Mouse (Mus musculus) retina, postnatal 7 days (tissue): ENCODE measurements around the gene Mbnl1.
"Not testable (repeated sequence)": the region's sequence is repeated elsewhere in the genome, so short reads cannot be mapped to it uniquely, and the experiment has no call there.

Experiments
- DNase-seq: peaks from one replicate; pipeline ENCODE4 v3.0.0-alpha.2; 2012; ENCODE audit warnings: low read depth, low spot score

Gene Mbnl1

GRCm38 (mm10) chr3:60472681-60473177, at the start of gene Mbnl1:
Gene Mbnl1, plus strand, starts transcription at chr3:60472830.
- no peak for DNase-seq

GRCm38 (mm10) chr3:60424148-60424547, 48.5 kb upstream of the Mbnl1 start:
- no peak for DNase-seq

DNA sequence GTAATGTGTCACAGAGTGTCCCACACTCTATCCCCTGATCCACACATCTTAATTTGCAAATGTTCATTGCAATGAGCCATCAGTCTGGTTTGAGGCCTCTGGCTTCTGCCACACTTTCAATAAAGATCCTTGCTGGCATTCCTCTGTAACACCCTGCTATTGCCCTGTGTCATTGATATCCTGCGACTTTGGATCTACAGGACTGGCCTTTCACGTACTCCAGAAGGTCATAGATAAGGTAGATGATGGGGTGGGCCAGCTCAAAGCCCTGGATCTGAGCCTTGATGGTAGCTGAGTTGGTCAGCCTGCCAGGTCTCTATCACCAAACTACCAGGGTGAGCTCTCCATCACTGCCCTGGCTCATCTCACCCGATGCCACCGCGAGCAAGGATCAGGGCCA, 43.6 kb upstream of the Mbnl1 start:
- no peak for DNase-seq

GRCm38 (mm10) chr3:60437254-60437653, 35.4 kb upstream of the Mbnl1 start:
- DNase-seq: no peak

GRCm38 (mm10) chr3:60437678-60438232, 34.9 kb upstream of the Mbnl1 start:
- no peak for DNase-seq

DNA sequence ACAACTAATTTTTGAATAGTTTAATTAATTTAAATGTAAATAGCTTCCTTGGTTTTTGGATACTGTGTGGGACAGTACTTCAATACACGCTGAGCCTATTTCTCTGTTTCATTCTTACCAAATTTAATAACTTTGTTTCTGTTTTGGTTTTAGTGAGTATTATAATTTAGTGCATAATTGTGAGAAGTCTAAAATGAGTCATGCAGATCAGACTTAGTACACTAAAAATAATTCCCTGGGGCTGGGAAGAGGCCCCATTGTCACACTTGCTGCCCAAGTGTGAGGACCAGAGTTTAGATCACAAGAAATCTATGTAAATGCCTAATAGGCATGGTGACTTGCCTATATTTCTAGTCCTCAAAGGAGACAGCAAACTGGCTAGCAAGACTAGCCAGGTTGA, 33.9 kb upstream of the Mbnl1 start:
- DNase-seq: no peak

DNA sequence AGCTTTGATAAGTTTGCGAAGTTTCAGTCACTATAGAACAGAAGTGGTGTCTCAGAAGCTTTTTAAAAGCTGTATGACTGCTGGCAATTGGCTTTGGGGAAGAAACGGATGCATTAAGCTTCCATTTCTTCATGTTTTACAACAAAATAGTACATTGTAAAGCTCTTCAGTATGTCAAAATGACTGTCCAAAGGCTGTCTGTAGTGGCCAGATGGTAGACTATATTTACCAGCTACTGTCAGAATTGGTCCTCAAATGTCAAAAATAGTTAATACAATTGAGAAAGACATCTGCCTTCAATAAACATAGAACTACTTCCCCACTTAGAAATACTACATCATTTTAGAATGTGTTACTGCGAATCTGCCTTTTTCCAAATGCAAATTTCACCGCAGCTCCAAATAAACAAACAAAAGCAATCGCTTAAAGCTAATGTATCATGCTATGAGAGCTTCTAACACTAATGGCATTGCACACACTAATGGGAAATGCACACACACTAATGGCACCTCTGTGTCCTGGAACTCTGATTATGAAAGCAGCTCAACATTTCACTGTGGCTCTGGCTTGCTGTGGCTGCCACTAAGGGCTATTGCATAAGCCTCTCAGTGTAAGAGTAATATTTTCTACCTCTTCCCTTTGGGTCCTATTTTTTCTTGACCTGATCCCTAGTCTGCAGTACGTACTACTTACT, 10.7 kb upstream of the Mbnl1 start:
- no peak for DNase-seq

GRCm38 (mm10) chr3:60468667-60469066, 4.0 kb upstream of the Mbnl1 start:
- not testable (repeated sequence) for DNase-seq

DNA sequence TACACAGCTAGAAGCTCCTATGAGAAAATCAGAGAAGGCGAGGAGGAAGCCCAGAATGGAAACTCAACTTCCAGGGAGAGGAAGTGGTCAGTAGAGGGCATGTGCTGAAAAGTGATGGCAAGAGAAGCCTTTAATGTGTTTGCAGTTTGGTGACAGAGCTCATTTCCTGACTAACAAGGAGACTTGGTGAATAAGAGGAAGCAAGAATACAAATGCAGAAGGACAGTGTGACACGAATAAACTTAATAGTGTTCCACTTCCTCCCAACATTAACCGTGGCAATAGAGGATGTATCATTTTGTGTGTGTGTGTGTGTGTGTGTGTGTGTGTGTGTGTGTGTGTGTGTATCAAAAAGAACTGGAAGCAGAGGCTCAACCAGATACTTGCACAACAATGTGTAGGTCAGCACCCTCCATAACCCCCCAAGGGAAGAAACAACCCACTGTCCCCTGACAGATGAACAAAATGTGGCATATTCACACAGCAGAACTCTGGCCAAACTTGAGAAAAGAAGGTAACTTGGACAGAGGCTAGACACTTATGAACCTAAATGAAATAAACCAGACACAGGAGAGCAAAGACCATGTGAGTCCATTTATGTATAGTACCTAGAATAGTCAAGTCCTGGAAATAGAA, 3.3 kb upstream of the Mbnl1 start:
- not testable (repeated sequence) for DNase-seq

DNA sequence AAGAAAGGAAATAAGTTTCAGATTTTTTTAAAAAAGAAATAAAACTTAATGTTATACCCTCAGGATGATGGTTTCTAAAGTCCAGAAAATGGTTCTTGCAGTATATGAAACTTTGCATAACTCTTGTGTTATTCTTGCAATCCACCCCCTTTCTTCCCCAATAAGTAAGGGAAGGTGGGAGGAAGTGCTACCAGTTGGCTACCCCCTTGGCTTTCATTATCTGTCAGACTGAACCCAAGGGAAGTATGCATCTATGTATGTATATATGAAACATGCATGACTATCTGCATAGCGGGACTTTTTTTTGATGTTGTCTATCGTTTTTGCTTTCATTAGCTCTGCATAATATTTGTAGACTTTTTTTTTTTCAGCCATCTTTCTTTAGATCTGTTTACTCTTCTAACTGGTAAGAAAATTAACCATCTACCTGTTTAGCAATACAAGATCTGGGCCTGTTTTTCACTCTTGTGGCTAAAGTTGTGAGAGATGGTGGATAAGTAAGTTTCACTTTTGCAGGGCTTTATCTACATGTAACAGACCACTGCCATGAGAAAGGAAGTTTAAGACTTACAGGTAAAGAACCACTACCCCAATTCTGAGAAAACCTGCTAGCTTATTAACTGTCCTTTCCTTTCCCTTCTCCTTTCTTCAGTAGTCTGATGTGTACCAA, 484 bp upstream of the Mbnl1 start:
- DNase-seq: no peak

DNA sequence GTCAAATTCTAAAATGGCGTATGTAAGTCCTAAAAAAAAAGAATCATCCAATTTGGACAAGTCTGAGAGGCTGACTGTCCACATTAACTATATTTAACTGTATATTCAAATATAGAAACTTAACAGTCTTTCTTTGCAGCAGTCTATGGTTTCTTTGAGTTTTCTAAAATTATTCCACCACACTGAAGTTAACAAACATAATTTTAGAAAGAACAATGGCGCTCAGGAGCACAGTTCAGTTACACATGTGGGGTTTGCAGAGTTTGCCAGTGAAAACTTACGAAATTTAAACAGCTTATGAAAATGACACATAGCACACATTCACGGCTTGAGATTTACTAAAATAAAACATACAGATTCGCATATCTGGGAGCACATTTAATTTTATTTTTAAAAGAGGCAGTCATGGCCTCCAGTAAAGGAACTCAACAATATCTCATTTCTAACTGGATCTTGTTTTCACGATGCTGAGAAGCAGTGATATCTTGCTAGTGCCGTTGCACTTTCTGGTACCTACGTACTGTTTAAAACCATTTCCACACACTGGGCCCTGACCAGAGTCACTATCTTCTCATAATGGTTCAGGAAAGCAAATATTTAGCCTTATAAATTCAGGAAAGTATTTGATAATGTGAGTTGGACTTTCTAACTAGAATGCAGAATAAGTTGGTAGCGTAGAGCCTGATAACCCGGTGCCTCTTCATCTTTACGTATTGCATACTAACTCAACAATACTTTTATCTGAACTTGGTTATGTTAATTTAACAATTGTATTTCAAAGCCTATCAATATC, 1.4 kb downstream of the Mbnl1 start:
- DNase-seq: no peak

DNA sequence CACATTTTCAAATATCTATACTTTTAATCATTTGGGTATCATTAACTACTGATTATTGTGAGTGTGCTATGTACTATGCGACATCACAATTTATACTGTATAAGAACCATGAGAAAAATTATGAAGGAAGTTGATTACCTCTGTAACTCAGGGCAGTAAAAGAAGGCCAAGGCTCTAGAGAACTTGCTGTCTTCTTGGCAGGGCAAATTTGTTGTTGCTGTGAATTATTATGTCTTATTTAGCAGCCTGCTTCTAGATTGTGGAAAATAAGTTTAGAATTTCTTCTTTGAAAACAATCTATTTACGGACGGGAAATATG, 2.0 kb downstream of the Mbnl1 start:
- no peak for DNase-seq

DNA sequence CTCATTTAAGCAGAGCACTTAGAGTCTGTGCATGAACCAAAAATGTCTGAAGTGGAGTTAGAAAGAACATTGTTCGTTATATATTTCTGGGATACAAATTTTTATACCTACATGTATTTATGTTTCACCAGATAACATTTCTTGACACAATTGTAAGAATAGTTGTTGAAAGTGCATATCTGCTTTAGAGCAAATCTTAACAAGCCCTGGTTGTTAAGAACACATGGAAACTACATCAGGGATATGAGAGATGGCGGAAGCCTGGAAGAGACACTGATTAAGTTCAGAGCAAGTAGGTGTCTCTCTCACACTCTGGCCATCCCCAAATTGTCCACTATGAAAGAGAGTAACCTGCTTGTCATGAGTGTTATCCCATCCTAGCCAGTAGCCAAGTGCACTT, 2.4 kb downstream of the Mbnl1 start:
- DNase-seq: no peak

- no peak for DNase-seq
Observed at GRCm38 (mm10) chr3:60476751-60477255, 4.2 kb downstream of the Mbnl1 start.

- no peak for DNase-seq
Observed at GRCm38 (mm10) chr3:60478433-60478832, 5.8 kb downstream of the Mbnl1 start.

GRCm38 (mm10) chr3:60480716-60481115, 8.1 kb downstream of the Mbnl1 start:
- DNase-seq: no peak

GRCm38 (mm10) chr3:60481740-60482399, 9.2 kb downstream of the Mbnl1 start:
- DNase-seq: no peak

DNA sequence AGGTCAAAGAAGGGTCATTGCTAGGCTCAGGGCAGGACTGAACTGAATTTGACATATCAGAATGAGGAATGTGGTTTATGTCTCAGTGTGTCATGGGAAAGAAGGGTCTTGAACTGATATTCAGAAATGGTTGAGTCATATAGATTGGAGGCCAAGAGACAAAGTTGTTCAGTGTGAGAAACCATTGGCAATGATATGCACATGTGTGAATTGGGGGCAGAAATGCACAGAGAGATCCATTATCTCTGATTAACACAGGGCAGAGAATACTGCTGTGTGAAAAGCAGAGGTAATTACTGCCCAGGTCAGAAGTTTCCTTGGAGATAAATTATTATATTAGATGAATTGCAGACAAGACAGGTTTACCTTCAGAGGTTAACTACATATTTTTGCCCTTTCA, 10.7 kb downstream of the Mbnl1 start:
- DNase-seq: no peak

GRCm38 (mm10) chr3:60485987-60486712, 13.5 kb downstream of the Mbnl1 start:
- no peak for DNase-seq

DNA sequence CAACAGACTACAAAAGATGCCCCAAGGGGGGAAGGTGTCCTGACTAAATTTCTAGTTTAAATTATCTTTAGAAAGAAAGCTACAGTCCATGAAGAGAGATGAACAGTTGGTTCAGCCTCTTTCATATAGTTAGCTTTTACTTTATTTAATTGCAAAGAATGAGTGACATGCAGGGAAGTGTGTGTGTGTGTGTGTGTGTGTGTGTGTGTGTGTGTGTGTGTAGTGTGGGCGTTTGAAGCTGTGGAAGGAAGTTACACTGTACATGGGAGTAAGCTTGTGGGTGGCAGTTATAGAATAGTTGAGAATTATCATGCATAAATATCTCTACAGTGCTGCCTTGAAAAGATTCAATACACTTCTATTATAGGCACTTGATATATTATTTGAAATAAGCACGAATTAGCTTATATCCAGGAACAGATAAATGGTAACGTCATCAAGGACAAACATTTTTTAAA, 14.1 kb downstream of the Mbnl1 start:
- DNase-seq: no peak
